Mouse (Mus musculus) right cerebral cortex, postnatal 36 days (tissue): ENCODE results near the gene Tmem255a.
"Not testable (repeated sequence)": the region's sequence is repeated elsewhere in the genome, so short reads cannot be mapped to it uniquely, and the experiment has no call there.

Experiments used
- DNase-seq, 2 experiments: peaks; one replicate each; pipeline ENCODE4 v3.0.0; 2022; ENCODE audit warnings: low spot score in 2 of 2, mixed read lengths in 1 of 2

The Tmem255a gene

GRCm38 (mm10) chrX:38251851-38252571 is at the start of gene Tmem255a:
Gene Tmem255a (minus strand): TSS chrX:38252439.
- DNase-seq: no peak

GRCm38 (mm10) chrX:38259610-38260009 is 7.4 kb upstream of the Tmem255a start:
- no peak for DNase-seq

- DNase-seq: no peak
Observed at GRCm38 (mm10) chrX:38250352-38250950, 1.8 kb downstream of the Tmem255a start.

- no peak for DNase-seq
Observed at GRCm38 (mm10) chrX:38249640-38250351, 2.4 kb downstream of the Tmem255a start.

- DNase-seq: no peak
Observed at GRCm38 (mm10) chrX:38247601-38248000, 4.6 kb downstream of the Tmem255a start.

- DNase-seq: no peak
Observed at GRCm38 (mm10) chrX:38247108-38247507, 5.1 kb downstream of the Tmem255a start.

GRCm38 (mm10) chrX:38237731-38238130 is 14.5 kb downstream of the Tmem255a start:
- DNase-seq: no peak

GRCm38 (mm10) chrX:38229888-38230287 is 22.4 kb downstream of the Tmem255a start:
- no peak for DNase-seq

GRCm38 (mm10) chrX:38222757-38223156 is 29.5 kb downstream of the Tmem255a start:
- DNase-seq: no peak

GRCm38 (mm10) chrX:38217676-38217991 is 34.6 kb downstream of the Tmem255a start:
- no peak for DNase-seq

- no peak for DNase-seq
Observed at GRCm38 (mm10) chrX:38216986-38217675, 35.1 kb downstream of the Tmem255a start.

- DNase-seq: no peak
Observed at GRCm38 (mm10) chrX:38207392-38207791, 44.8 kb downstream of the Tmem255a start.

- DNase-seq: peak in 1 of 2 experiments; percentile 10
Observed at GRCm38 (mm10) chrX:38201816-38202215, 50.4 kb downstream of the Tmem255a start.

GRCm38 (mm10) chrX:38190458-38190764 is 61.8 kb downstream of the Tmem255a start:
- no peak for DNase-seq

- peak; percentile 78 to 81 for DNase-seq
Observed at GRCm38 (mm10) chrX:38189552-38190457, 62.4 kb downstream of the Tmem255a start, which contains the start of gene Zbtb33. Gene Zbtb33 (plus strand): TSS chrX:38189793.

GRCm38 (mm10) chrX:38185520-38185919 is 66.7 kb downstream of the Tmem255a start:
- no peak for DNase-seq

GRCm38 (mm10) chrX:38181608-38182258 is 70.5 kb downstream of the Tmem255a start:
- DNase-seq: no peak

GRCm38 (mm10) chrX:38180656-38181607 is 71.3 kb downstream of the Tmem255a start:
- DNase-seq: no peak

GRCm38 (mm10) chrX:38179891-38180310 is 72.3 kb downstream of the Tmem255a start:
- not testable (repeated sequence) for DNase-seq

GRCm38 (mm10) chrX:38166592-38166991 is 85.6 kb downstream of the Tmem255a start:
- DNase-seq: no peak
